Mouse (Mus musculus): Measurements from ENCODE around the gene Slc4a4. TPM values are rescaled to one million over a fixed set of nuclear protein-coding genes. Genes with fewer than 3 reads are reported as not detected.
A peak's percentile ranks its signal among the peaks of the same experiment; 100 is the strongest.

Slc4a4 gene
- polyA plus RNA-seq, 1 experiment from 2014 or later = 8.4 TPM

- Histone ChIP-seq H3K4me1 (no peaks in the 10 kb centered on the region), H3K27ac (no peak overlapping the region), H3K9me3 (replicated peaks) (no peaks in the 10 kb centered on the region), H3K27me3 (no peaks in the 10 kb centered on the region), H3K9ac (no peak overlapping the region), H3K4me3 (replicated peaks) (no peak overlapping the region), H3K4me2 (no peak overlapping the region), H3K36me3 (no peaks in the 10 kb centered on the region)
- WGBS = 60% methylated on average over 5 of the region's 5 CpGs
- ATAC-seq (replicated peaks; ENCODE audit: low FRiP score) = no peak
Measured at GRCm38 (mm10) chr5:89015878-89016277, 129.3 kb downstream of the Slc4a4 start.

- no peak overlapping the region for H3K27ac ChIP-seq
- WGBS = 84% methylated on average over 6 of the region's 6 CpGs
- ATAC-seq (replicated peaks; ENCODE audit: low FRiP score) = no peak
Measured at GRCm38 (mm10) chr5:89018537-89018936, 131.9 kb downstream of the Slc4a4 start.

GRCm38 (mm10) chr5:89024413-89024812, 137.8 kb downstream of the Slc4a4 start:
- H3K9me3 ChIP-seq (replicated peaks) = no peaks in the 10 kb centered on the region
- H3K4me2 ChIP-seq = no peak overlapping the region
- no peak overlapping the region for H3K27ac ChIP-seq
- H3K27me3 ChIP-seq = no peaks in the 10 kb centered on the region
- H3K9ac ChIP-seq = no peak overlapping the region
- H3K36me3 ChIP-seq = no peaks in the 10 kb centered on the region
- no peak overlapping the region for H3K4me3 ChIP-seq (replicated peaks)
- ATAC-seq (replicated peaks; ENCODE audit: low FRiP score) = no peak
- H3K4me1 ChIP-seq = no peaks in the 10 kb centered on the region
- WGBS = 80% methylated on average over 4 of the region's 4 CpGs

More at GRCm38 (mm10) chr5:89018537-89018936, 131.9 kb downstream of the Slc4a4 start:
- no peaks in the 10 kb centered on the region for H3K27me3 ChIP-seq
- H3K9me3 ChIP-seq (replicated peaks) = no peaks in the 10 kb centered on the region
- H3K36me3 ChIP-seq = no peaks in the 10 kb centered on the region
- H3K4me3 ChIP-seq (replicated peaks) = no peak overlapping the region
- H3K4me1 ChIP-seq = no peaks in the 10 kb centered on the region
- H3K9ac ChIP-seq = no peak overlapping the region
- H3K4me2 ChIP-seq = no peak overlapping the region

- no peak overlapping the region for H3K4me2 ChIP-seq
- H3K27me3 ChIP-seq = no peaks in the 10 kb centered on the region
- no peak overlapping the region for H3K4me3 ChIP-seq (replicated peaks)
- H3K9me3 ChIP-seq (replicated peaks) = no peaks in the 10 kb centered on the region
- H3K36me3 ChIP-seq = no peaks in the 10 kb centered on the region
- 53% methylated on average over 4 of the region's 4 CpGs for WGBS
- peak; percentile 83 for ATAC-seq (replicated peaks; ENCODE audit: low FRiP score)
- no peak overlapping the region for H3K27ac ChIP-seq
- H3K4me1 ChIP-seq = no peaks in the 10 kb centered on the region
- no peak overlapping the region for H3K9ac ChIP-seq
Measured at GRCm38 (mm10) chr5:89027518-89028085, 141.0 kb downstream of the Slc4a4 start.

GRCm38 (mm10) chr5:89032647-89033046, 146.0 kb downstream of the Slc4a4 start:
- Histone ChIP-seq H3K27ac (no peak overlapping the region), H3K4me1 (peaks cover 6% of the 10 kb centered on the region), H3K9ac (no peak overlapping the region), H3K4me3 (replicated peaks) (no peak overlapping the region), H3K36me3 (no peaks in the 10 kb centered on the region), H3K4me2 (no peak overlapping the region), H3K27me3 (no peaks in the 10 kb centered on the region), H3K9me3 (replicated peaks) (no peaks in the 10 kb centered on the region)
- ATAC-seq (replicated peaks; ENCODE audit: low FRiP score) = no peak
- WGBS = 76% methylated on average over 8 of the region's 8 CpGs

GRCm38 (mm10) chr5:89033256-89033655, 146.6 kb downstream of the Slc4a4 start:
- H3K27ac ChIP-seq = no peak overlapping the region
- H3K9me3 ChIP-seq (replicated peaks) = no peaks in the 10 kb centered on the region
- H3K9ac ChIP-seq = no peak overlapping the region
- ATAC-seq (replicated peaks; ENCODE audit: low FRiP score) = no peak
- H3K36me3 ChIP-seq = no peaks in the 10 kb centered on the region
- H3K27me3 ChIP-seq = no peaks in the 10 kb centered on the region
- H3K4me3 ChIP-seq (replicated peaks) = no peak overlapping the region
- H3K4me2 ChIP-seq = no peak overlapping the region
- 80% methylated on average over 4 of the region's 4 CpGs for WGBS
- H3K4me1 ChIP-seq = peaks cover 6% of the 10 kb centered on the region

- H3K27me3 ChIP-seq = no peaks in the 10 kb centered on the region
- H3K4me3 ChIP-seq (replicated peaks) = no peak overlapping the region
- peaks cover 6% of the 10 kb centered on the region for H3K4me1 ChIP-seq
- no peak overlapping the region for H3K27ac ChIP-seq
- no peak overlapping the region for H3K9ac ChIP-seq
- no peak overlapping the region for H3K4me2 ChIP-seq
- ATAC-seq (replicated peaks; ENCODE audit: low FRiP score) = no peak
- no peaks in the 10 kb centered on the region for H3K36me3 ChIP-seq
- H3K9me3 ChIP-seq (replicated peaks) = no peaks in the 10 kb centered on the region
- 41% methylated on average over 5 of the region's 5 CpGs for WGBS
Measured at GRCm38 (mm10) chr5:89036147-89036546, 149.5 kb downstream of the Slc4a4 start.

GRCm38 (mm10) chr5:89040814-89041213, 154.2 kb downstream of the Slc4a4 start:
- Histone ChIP-seq H3K36me3 (no peaks in the 10 kb centered on the region), H3K9me3 (replicated peaks) (no peaks in the 10 kb centered on the region), H3K9ac (no peak overlapping the region), H3K27me3 (no peaks in the 10 kb centered on the region), H3K4me2 (no peak overlapping the region), H3K27ac (no peak overlapping the region), H3K4me1 (peaks cover 6% of the 10 kb centered on the region), H3K4me3 (replicated peaks) (no peak overlapping the region)
- 27% methylated on average over 3 of the region's 3 CpGs for WGBS
- ATAC-seq (replicated peaks; ENCODE audit: low FRiP score) = no peak

- Histone ChIP-seq H3K4me2 (no peak overlapping the region), H3K36me3 (no peaks in the 10 kb centered on the region), H3K27ac (no peak overlapping the region; the same call in 1 of the 2 replicates), H3K4me1 (no peaks in the 10 kb centered on the region), H3K9me3 (replicated peaks) (no peaks in the 10 kb centered on the region), H3K27me3 (no peaks in the 10 kb centered on the region), H3K9ac (no peak overlapping the region), H3K4me3 (replicated peaks) (no peak overlapping the region)
- WGBS = 43% methylated on average over 5 of the region's 5 CpGs
- no peak for ATAC-seq (replicated peaks; ENCODE audit: low FRiP score)
Measured at GRCm38 (mm10) chr5:89043846-89044245, 157.2 kb downstream of the Slc4a4 start.

- WGBS = 86% methylated on average over 5 of the region's 5 CpGs
- Histone ChIP-seq H3K27ac (no peak overlapping the region), H3K4me1 (no peaks in the 10 kb centered on the region), H3K9me3 (replicated peaks) (no peaks in the 10 kb centered on the region), H3K4me2 (no peak overlapping the region), H3K36me3 (no peaks in the 10 kb centered on the region), H3K9ac (no peak overlapping the region), H3K27me3 (no peaks in the 10 kb centered on the region), H3K4me3 (replicated peaks) (no peak overlapping the region)
- no peak for ATAC-seq (replicated peaks; ENCODE audit: low FRiP score)
Measured at GRCm38 (mm10) chr5:89044801-89045200, 158.2 kb downstream of the Slc4a4 start.

- Histone ChIP-seq H3K4me1 (no peaks in the 10 kb centered on the region), H3K9ac (no peak overlapping the region), H3K4me2 (no peak overlapping the region), H3K4me3 (replicated peaks) (no peak overlapping the region), H3K27me3 (no peaks in the 10 kb centered on the region), H3K27ac (no peak overlapping the region), H3K9me3 (replicated peaks) (no peaks in the 10 kb centered on the region), H3K36me3 (no peaks in the 10 kb centered on the region)
- no peak for ATAC-seq (replicated peaks; ENCODE audit: low FRiP score)
- 79% methylated on average over 5 of the region's 5 CpGs for WGBS
Measured at GRCm38 (mm10) chr5:89051577-89051976, 165.0 kb downstream of the Slc4a4 start.

- H3K9ac ChIP-seq = no peak overlapping the region
- no peak overlapping the region for H3K4me2 ChIP-seq
- no peaks in the 10 kb centered on the region for H3K36me3 ChIP-seq
- ATAC-seq (replicated peaks; ENCODE audit: low FRiP score) = no peak
- H3K9me3 ChIP-seq (replicated peaks) = no peaks in the 10 kb centered on the region
- H3K4me1 ChIP-seq = no peaks in the 10 kb centered on the region
- no peak overlapping the region for H3K27ac ChIP-seq
- H3K4me3 ChIP-seq (replicated peaks) = no peak overlapping the region
- WGBS = 94% methylated on average over 5 of the region's 5 CpGs
- no peaks in the 10 kb centered on the region for H3K27me3 ChIP-seq
Measured at GRCm38 (mm10) chr5:89052230-89052629, 165.6 kb downstream of the Slc4a4 start.

- Histone ChIP-seq H3K36me3 (no peaks in the 10 kb centered on the region), H3K9me3 (replicated peaks) (no peaks in the 10 kb centered on the region), H3K4me1 (no peaks in the 10 kb centered on the region), H3K27me3 (no peaks in the 10 kb centered on the region), H3K4me3 (replicated peaks) (no peak overlapping the region), H3K4me2 (no peak overlapping the region), H3K27ac (no peak overlapping the region), H3K9ac (no peak overlapping the region)
- ATAC-seq (replicated peaks; ENCODE audit: low FRiP score) = no peak
- WGBS = 95% methylated on average over 3 of the region's 3 CpGs
Measured at GRCm38 (mm10) chr5:89055656-89056055, 169.0 kb downstream of the Slc4a4 start.
